Mouse (Mus musculus): ENCODE results near the gene Tfr2. TPM values are rescaled to one million over a fixed set of nuclear protein-coding genes. Genes with fewer than 3 reads are reported as not detected.

Gene Tfr2
- polyA plus RNA-seq, 1 experiment from 2014 or later: 1.0 TPM

GRCm38 (mm10) chr5:137600619-137601364 is 31.2 kb downstream of the Tfr2 start, which contains the start of gene Mospd3:
Gene Mospd3 (minus strand): TSS chr5:137601058.
- peak; percentile 93 for ATAC-seq (ENCODE audit: low FRiP score, low TSS enrichment)
- H3K27me3 ChIP-seq (ENCODE audit: control insufficient read depth, insufficient read depth, low read length): no peaks in the 10 kb centered on the region
- H3K9me3 ChIP-seq (ENCODE audit: control insufficient read depth, low read length): no peaks in the 10 kb centered on the region
- H3K4me2 ChIP-seq (replicated peaks; ENCODE audit: low read depth, low read length): peak within 1 kb of the TSS; percentile 97
- peak within 1 kb of the TSS; percentile 79 for H3K4me3 ChIP-seq (ENCODE audit: low read length)
- H3K9ac ChIP-seq (ENCODE audit: low read depth, low read length): peak within 1 kb of the TSS; percentile 78
- H3K27ac ChIP-seq (ENCODE audit: low read depth, low read length): peak within 1 kb of the TSS; percentile 80
- peaks cover 17% of the 10 kb centered on the region for H3K4me1 ChIP-seq (ENCODE audit: control insufficient read depth, insufficient read depth, low read length)
- WGBS: under 1% methylated on average over 41 of the region's 41 CpGs
- H3K36me3 ChIP-seq (ENCODE audit: control insufficient read depth, insufficient read depth, low read length): peaks cover 13% of the 10 kb centered on the region; the same call in 1 of the 2 replicates

- peak overlapping the region; percentile 78 for H3K9ac ChIP-seq (ENCODE audit: low read depth, low read length)
- H3K27ac ChIP-seq (ENCODE audit: low read depth, low read length): peak overlapping the region; percentile 59
- ATAC-seq (ENCODE audit: low FRiP score, low TSS enrichment): no peak
- no peaks in the 10 kb centered on the region for H3K27me3 ChIP-seq (ENCODE audit: control insufficient read depth, insufficient read depth, low read length)
- H3K4me1 ChIP-seq (ENCODE audit: control insufficient read depth, insufficient read depth, low read length): peaks cover 17% of the 10 kb centered on the region
- H3K36me3 ChIP-seq (ENCODE audit: control insufficient read depth, insufficient read depth, low read length): peaks cover 18% of the 10 kb centered on the region; the same call in 1 of the 2 replicates
- H3K9me3 ChIP-seq (ENCODE audit: control insufficient read depth, low read length): no peaks in the 10 kb centered on the region
- peak overlapping the region; percentile 63 for H3K4me2 ChIP-seq (replicated peaks; ENCODE audit: low read depth, low read length)
- WGBS: under 1% methylated on average over 22 of the region's 22 CpGs
- peak overlapping the region; percentile 79 for H3K4me3 ChIP-seq (ENCODE audit: low read length)
These were observed 31.7 kb downstream of the Tfr2 start for GRCm38 (mm10) chr5:137601365-137601729.

GRCm38 (mm10) chr5:137607860-137608653 is 38.4 kb downstream of the Tfr2 start:
- WGBS: 17% methylated on average over 24 of the region's 26 CpGs
- peaks cover 44% of the 10 kb centered on the region for H3K4me1 ChIP-seq (ENCODE audit: control insufficient read depth, insufficient read depth, low read length)
- ATAC-seq (ENCODE audit: low FRiP score, low TSS enrichment): no peak
- peak overlapping the region; percentile 18; the same call in 1 of the 2 replicates for H3K4me3 ChIP-seq (ENCODE audit: low read length)
- no peak overlapping the region for H3K27ac ChIP-seq (ENCODE audit: low read depth, low read length)
- H3K27me3 ChIP-seq (ENCODE audit: control insufficient read depth, insufficient read depth, low read length): no peaks in the 10 kb centered on the region
- peak overlapping the region; percentile 35 for H3K9ac ChIP-seq (ENCODE audit: low read depth, low read length)
- no peaks in the 10 kb centered on the region for H3K9me3 ChIP-seq (ENCODE audit: control insufficient read depth, low read length)
- peaks cover 23% of the 10 kb centered on the region; the same call in 1 of the 2 replicates for H3K36me3 ChIP-seq (ENCODE audit: control insufficient read depth, insufficient read depth, low read length)
- H3K4me2 ChIP-seq (replicated peaks; ENCODE audit: low read depth, low read length): peak overlapping the region; percentile 41

GRCm38 (mm10) chr5:137608654-137609190 is 39.1 kb downstream of the Tfr2 start:
- no peaks in the 10 kb centered on the region for H3K27me3 ChIP-seq (ENCODE audit: control insufficient read depth, insufficient read depth, low read length)
- H3K9me3 ChIP-seq (ENCODE audit: control insufficient read depth, low read length): no peaks in the 10 kb centered on the region
- WGBS: 13% methylated on average over 21 of the region's 23 CpGs
- H3K36me3 ChIP-seq (ENCODE audit: control insufficient read depth, insufficient read depth, low read length): peaks cover 23% of the 10 kb centered on the region; the same call in 1 of the 2 replicates
- H3K9ac ChIP-seq (ENCODE audit: low read depth, low read length): peak overlapping the region; percentile 35; the same call in 1 of the 2 replicates
- H3K4me2 ChIP-seq (replicated peaks; ENCODE audit: low read depth, low read length): peak overlapping the region; percentile 41
- no peak overlapping the region for H3K27ac ChIP-seq (ENCODE audit: low read depth, low read length)
- H3K4me3 ChIP-seq (ENCODE audit: low read length): peak overlapping the region; percentile 18; the same call in 1 of the 2 replicates
- H3K4me1 ChIP-seq (ENCODE audit: control insufficient read depth, insufficient read depth, low read length): peaks cover 51% of the 10 kb centered on the region
- no peak for ATAC-seq (ENCODE audit: low FRiP score, low TSS enrichment)

GRCm38 (mm10) chr5:137609292-137609691 is 39.7 kb downstream of the Tfr2 start:
- Histone ChIP-seq H3K4me3 (ENCODE audit: low read length) (peak overlapping the region; percentile 35; the same call in 1 of the 2 replicates), H3K4me1 (ENCODE audit: control insufficient read depth, insufficient read depth, low read length) (peaks cover 52% of the 10 kb centered on the region), H3K36me3 (ENCODE audit: control insufficient read depth, insufficient read depth, low read length) (peaks cover 17% of the 10 kb centered on the region; the same call in 1 of the 2 replicates), H3K27ac (ENCODE audit: low read depth, low read length) (no peak overlapping the region), H3K9ac (ENCODE audit: low read depth, low read length) (no peak overlapping the region), H3K9me3 (ENCODE audit: control insufficient read depth, low read length) (no peaks in the 10 kb centered on the region), H3K4me2 (replicated peaks; ENCODE audit: low read depth, low read length) (peak overlapping the region; percentile 41; the same call in 1 of the 2 replicates), H3K27me3 (ENCODE audit: control insufficient read depth, insufficient read depth, low read length) (no peaks in the 10 kb centered on the region)
- 44% methylated on average over 3 of the region's 3 CpGs for WGBS
- ATAC-seq (ENCODE audit: low FRiP score, low TSS enrichment): no peak

GRCm38 (mm10) chr5:137610056-137610455 is 40.4 kb downstream of the Tfr2 start:
- ATAC-seq (ENCODE audit: low FRiP score, low TSS enrichment): no peak
- WGBS: 46% methylated on average over 4 of the region's 4 CpGs

GRCm38 (mm10) chr5:137610548-137611244 is 41.1 kb downstream of the Tfr2 start:
- peak overlapping the region; percentile 44; the same call in 1 of the 2 replicates for H3K9ac ChIP-seq (ENCODE audit: low read depth, low read length)
- H3K36me3 ChIP-seq (ENCODE audit: control insufficient read depth, insufficient read depth, low read length): peaks cover 16% of the 10 kb centered on the region; the same call in 1 of the 2 replicates
- no peaks in the 10 kb centered on the region for H3K9me3 ChIP-seq (ENCODE audit: control insufficient read depth, low read length)
- 4% methylated on average over 12 of the region's 12 CpGs for WGBS
- no peaks in the 10 kb centered on the region for H3K27me3 ChIP-seq (ENCODE audit: control insufficient read depth, insufficient read depth, low read length)
- peak overlapping the region; percentile 49 for H3K4me2 ChIP-seq (replicated peaks; ENCODE audit: low read depth, low read length)
- ATAC-seq (ENCODE audit: low FRiP score, low TSS enrichment): peak; percentile 60
- H3K27ac ChIP-seq (ENCODE audit: low read depth, low read length): peak overlapping the region; percentile 91
- H3K4me3 ChIP-seq (ENCODE audit: low read length): peak overlapping the region; percentile 35
- H3K4me1 ChIP-seq (ENCODE audit: control insufficient read depth, insufficient read depth, low read length): peaks cover 52% of the 10 kb centered on the region

More at GRCm38 (mm10) chr5:137610056-137610455, 40.4 kb downstream of the Tfr2 start:
- peak overlapping the region; percentile 28; the same call in 1 of the 2 replicates for H3K9ac ChIP-seq (ENCODE audit: low read depth, low read length)
- no peaks in the 10 kb centered on the region for H3K27me3 ChIP-seq (ENCODE audit: control insufficient read depth, insufficient read depth, low read length)
- peak overlapping the region; percentile 35 for H3K4me3 ChIP-seq (ENCODE audit: low read length)
- H3K27ac ChIP-seq (ENCODE audit: low read depth, low read length): 0 out of 2 replicates have a peak overlapping the region, but pooled peaks have one; percentile 42
- H3K4me1 ChIP-seq (ENCODE audit: control insufficient read depth, insufficient read depth, low read length): peaks cover 52% of the 10 kb centered on the region
- no peaks in the 10 kb centered on the region for H3K9me3 ChIP-seq (ENCODE audit: control insufficient read depth, low read length)
- H3K36me3 ChIP-seq (ENCODE audit: control insufficient read depth, insufficient read depth, low read length): peaks cover 16% of the 10 kb centered on the region; the same call in 1 of the 2 replicates
- H3K4me2 ChIP-seq (replicated peaks; ENCODE audit: low read depth, low read length): peak overlapping the region; percentile 49

GRCm38 (mm10) chr5:137611245-137611602 is 41.6 kb downstream of the Tfr2 start:
- Histone ChIP-seq H3K36me3 (ENCODE audit: control insufficient read depth, insufficient read depth, low read length) (peaks cover 12% of the 10 kb centered on the region; the same call in 1 of the 2 replicates), H3K9me3 (ENCODE audit: control insufficient read depth, low read length) (no peaks in the 10 kb centered on the region), H3K4me2 (replicated peaks; ENCODE audit: low read depth, low read length) (peak overlapping the region; percentile 49), H3K27ac (ENCODE audit: low read depth, low read length) (peak overlapping the region; percentile 91), H3K9ac (ENCODE audit: low read depth, low read length) (peak overlapping the region; percentile 44; the same call in 1 of the 2 replicates), H3K4me3 (ENCODE audit: low read length) (peak overlapping the region; percentile 35), H3K27me3 (ENCODE audit: control insufficient read depth, insufficient read depth, low read length) (no peaks in the 10 kb centered on the region), H3K4me1 (ENCODE audit: control insufficient read depth, insufficient read depth, low read length) (peaks cover 52% of the 10 kb centered on the region)
- ATAC-seq (ENCODE audit: low FRiP score, low TSS enrichment): peak; percentile 51
- 10% methylated on average over 6 of the region's 6 CpGs for WGBS
